Mouse (Mus musculus) monocyte, adult 2 months (primary cell): ENCODE measurements around the gene Gpr173.

ENCODE experiments used
- DNase-seq, 2 experiments: peaks; one replicate each; pipeline ENCODE4 v3.0.0; 2022; ENCODE audit warnings: low spot score in 2 of 2, low read depth in 1 of 2

Gpr173 gene

GRCm38 (mm10) chrX:152306224-152306623, 62.3 kb downstream of the Gpr173 start:
- DNase-seq, result no peak
